Mouse (Mus musculus) c-Kit-positive CD71-negative TER-119-negative erythroid progenitor cells, embryonic 14.5 days (primary cell): ENCODE results near the gene Lgals2.

Experiments used
- DNase-seq: peaks from one replicate; pipeline ENCODE4 v3.0.0-alpha.2; 2013; ENCODE audit warnings: low read depth

The Lgals2 gene

DNA sequence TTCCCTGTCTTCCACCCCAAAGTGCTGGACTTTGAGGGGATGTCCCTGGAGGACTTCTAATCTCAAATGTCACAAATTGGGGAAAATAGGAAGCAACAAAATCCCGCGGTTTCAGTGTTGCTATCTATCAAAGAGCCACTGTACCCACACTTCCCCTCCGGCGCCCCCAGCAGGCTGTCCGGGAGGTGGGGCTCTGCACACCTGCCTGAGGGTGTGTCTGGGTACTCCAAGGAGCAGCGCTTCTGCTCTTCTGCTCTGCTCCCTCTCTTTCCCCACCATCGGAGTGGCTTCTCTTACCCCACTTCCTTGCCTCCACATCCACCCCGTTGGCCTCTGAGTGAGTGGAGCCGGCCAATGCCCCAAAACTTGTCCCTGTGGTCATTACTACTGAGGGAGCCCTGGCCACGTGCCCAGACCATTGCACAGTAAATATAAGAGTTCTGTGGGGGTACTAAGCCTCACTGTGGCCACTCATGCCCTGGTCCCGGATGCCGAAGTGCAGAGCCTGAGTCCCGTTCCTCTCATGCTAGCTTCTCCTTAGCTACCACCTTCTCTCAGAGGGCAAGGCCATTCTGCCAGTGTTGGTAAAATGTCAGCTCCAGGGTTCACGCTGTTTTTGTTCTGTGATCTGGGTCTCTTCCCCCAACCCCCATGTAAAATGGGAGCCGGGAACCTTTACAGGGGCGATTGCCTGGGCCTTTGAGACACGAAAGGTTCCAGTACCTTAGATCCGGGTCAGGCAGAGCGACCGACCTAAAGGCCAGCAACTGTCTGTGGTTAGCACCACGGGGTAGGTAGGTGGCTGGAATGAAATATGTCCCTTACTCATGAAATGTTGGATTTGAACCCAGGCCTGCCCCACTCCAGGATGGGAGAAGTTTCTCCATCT is 11.5 kb downstream of the Lgals2 start:
- no peak for DNase-seq

DNA sequence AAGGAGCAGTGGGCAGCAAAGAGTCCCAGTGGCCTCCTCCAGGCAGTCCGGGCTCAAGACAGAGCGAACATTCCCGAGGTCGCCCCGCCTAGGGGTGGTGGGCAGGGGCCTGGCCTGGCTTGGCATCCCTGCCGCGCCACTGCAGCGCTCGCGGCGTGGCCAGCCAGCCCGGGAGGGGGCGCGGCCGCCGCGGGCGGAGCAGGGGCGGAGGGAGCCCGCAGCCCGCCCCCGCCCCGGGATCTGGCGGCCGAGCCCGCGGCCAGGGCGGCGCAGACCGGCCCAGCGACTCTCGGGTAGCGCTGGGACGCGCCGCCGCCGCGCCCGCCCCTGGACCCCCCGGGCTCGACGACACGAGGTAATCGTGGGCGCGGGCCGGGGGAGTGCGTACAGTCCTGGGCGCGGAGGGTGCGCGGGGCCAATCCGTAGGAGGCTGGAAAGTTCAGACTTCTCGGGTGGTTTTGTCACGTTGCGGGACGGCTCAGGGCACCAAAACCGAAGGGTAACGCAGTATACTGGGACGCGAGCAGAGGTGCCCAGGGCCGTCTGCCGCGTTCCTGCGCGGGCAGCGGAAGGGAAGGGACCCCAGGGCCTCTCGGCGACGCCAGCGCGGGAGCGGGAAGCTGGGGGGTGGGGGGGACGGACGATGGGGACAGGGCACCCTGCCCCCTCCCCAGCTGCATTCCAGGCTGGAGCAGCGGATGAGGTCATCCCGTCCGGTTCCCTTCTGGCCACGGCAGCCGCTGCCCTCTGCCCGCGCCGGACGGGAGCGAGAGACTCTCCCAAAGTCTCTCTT is 12.8 kb downstream of the Lgals2 start, which contains the start of gene Cdc42ep1:
Gene Cdc42ep1, plus strand, starts transcription at position 254 of the 793 bp plus-strand sequence.
- DNase-seq = no peak

DNA sequence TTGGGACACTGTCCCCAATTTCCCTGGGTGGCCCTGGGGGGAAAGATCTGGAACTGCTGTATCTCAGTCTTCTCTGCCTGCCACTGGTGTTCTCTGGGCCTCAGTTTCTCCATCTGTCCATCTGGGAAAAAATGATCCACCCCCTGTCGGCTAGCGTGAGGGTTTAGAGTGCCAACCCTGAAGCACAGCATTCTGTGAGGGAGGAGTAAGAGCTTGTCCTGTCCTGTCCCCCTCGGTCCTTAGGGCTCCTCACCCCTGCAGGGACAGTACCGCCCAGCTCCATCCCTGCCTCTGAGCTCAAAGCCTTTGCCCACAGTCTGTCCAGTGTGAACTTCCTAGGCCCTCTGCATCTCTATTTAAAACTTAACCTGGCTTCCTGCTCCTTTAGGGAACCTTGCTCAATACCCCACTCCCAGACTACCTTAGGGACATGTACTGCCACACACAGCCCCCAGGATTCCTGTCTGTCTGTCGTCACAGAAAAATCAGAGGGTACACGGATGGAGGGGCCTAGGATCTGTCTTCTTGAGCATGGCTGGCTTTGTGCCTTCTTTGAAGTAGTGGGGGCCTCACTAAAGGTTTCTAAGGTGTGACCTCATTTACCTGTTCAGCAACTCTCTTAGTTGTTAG is 14.1 kb downstream of the Lgals2 start:
- no peak for DNase-seq

DNA sequence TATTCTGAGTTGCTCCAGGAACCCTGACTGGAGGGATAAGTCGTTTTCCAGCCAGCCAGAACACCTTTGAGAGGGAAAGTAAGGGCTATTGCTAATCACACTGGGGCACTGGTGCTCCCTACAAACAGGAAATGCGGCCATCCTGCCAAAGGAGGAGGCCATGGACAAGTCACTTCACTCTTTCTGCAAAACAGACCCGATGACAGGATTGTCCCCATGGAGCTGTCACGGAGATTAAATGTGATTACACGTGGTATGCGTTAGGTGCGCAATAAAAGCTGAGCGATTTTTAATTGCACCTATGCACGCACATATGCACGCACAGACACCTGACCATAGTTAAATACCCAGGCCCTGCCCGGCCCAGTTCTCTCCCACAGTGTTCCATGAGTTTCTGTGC is 14.6 kb downstream of the Lgals2 start:
- no peak for DNase-seq

DNA sequence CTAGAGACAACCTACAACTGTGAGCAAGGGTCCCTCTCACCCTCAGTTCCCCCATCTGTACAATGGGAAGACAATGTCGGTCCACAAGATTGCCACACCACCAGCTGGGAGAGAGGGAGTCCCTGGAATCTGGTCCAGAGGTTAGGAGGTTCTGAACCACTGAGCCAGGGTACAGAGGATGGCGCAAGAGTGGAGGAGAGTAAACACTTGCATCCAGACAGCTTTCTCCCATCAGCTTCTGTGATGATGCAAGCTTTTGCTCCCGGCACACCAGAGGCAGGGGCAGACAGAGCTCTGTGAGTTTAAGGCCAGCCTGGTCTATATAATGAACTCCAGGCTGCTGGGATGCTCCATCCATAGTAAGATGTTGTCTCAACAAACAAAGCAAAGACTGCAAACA is 15.1 kb downstream of the Lgals2 start:
- no peak for DNase-seq

DNA sequence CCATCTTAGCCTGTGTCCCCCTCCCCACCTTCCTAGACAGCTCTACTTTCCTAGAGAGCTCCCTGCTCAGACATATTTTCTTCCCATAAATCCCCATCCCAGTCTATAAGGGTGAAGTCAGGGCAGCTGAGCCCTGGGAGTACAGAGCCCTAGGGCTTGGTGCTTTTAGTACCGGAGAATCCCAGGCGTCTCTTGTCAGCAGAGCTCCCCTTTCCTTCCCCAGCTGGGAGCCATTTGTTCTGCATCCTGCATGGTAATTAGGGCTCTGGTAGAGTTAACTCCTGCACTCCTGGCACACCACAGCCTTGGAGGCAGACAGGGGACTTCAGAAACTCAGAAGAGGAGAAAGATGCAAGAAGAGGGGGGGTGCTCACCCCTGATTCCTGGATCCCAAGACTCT is 15.6 kb downstream of the Lgals2 start:
- no peak for DNase-seq

DNA sequence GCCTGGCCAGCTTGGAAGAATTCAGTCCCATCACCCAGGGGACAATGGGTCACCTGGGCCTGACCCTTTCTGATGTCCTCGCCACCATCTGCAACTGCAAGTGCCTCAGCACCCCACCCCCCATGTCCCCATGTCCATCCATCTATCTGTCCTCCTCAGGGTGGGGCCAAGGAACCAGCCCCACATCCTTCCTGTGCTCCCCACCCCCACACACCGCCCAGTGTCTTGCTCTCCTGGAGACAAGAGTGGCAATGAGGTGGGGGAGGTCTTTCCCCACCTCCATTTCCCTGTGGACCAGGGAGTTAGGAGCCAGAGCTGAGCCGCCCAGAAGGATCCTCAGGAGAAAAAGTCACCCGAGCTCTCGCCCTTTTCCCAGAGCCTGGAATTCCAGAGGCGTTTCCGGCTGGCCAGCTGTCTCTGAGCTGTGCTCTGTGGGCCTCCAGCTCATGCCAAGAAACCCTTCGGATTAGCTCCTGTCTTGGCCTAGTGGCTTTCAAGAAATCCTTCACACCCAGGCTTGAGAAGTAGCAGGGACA is 19.2 kb downstream of the Lgals2 start:
- no peak for DNase-seq

DNA sequence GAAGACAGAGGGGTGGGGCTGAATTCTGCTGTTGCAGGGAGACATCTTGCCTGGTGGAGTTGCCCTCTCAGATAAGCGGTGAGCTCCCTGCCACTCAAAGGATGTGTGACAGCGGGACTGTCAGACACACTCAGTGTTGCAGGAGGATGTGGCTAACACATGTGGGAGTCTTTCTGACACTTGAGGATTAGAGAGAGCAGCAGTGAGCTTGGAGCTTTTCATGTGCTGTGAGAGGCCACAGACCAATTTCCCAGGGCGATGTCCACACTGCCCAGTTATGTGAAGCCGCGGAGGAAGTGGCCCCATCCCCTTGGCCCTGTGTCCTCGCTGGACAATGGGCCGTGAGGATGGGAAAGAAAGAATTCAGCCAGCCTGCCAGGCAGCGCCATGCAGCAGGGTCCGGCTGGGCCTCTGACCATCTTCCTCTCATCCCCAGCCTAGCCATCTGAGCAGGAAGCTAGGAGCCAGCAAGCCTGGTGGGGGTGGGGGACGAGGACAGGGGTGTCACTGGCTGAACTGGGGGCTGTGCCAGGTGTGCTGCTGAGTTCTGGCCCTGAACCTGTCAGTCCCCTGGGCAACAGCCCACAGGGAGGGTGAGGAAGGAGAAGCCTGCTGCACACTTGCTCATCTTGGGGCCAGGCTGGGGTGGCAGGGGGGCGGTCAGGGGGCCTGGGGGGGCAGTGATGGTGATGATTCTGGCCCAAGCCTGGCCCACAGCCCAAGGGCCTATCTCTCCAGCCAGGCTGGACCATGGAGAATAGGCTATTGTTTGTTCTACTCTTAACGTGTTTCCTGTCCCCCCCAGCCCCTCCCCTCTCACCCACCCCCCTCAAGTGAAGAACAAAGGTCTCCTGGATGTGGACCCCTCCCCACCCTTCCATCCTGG is 19.9 kb downstream of the Lgals2 start:
- DNase-seq = peak; percentile 46

DNA sequence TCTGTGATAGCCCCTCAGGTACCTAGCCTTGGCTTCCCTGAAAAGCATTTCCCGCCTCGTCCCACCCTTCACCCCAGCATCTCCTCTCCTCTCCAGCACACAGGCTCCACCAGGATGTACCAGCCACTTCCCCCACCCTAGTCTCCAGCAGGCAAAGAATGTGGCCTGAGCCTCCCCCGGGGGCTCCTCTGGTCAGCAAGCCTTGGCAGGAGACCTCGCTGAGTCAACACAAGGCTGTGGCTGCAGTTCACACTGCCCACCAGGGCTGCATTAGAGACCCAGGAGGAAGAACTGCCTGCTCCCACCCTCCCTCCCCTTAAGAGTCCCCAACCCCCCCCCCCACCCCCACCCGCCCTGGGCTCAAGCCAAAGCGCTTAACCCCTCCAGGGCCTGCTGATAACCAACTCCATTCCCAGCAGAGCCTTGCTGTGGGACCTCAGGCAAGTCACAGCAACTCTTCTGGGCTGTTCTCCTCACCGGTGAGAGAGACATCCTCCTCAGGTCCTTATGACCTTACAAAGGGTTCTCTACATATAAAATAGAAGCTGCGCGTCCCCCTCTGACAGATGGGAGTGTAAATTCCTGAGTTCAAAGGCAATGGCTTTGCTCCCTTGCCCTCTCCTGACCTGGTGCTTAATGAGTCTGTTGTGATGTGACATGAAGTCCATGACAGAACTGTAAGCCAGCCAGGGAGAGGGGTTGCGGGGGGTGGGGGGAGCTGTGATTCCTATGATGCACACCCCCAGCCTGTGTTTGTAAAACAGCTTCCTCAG is 20.9 kb downstream of the Lgals2 start:
- DNase-seq = no peak

DNA sequence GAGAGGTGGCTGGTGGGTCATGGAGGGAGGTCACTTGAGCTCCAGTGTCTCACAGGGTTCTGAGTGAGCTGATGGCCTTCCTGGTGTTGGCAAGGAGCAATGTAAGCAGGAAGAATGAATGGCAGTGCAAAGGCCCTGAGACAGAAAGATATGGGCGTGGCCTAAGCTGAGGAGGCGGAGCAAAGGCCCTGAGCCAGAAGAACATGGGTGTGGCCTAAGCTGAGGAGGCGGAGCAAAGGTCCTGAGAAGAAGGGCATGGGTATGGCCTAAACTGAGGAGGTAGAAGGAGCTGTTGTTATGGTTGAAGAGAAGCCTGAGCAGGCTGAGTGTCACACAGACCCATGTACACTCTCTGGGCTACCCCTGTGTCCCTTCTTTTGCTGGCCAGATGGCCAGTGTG is 21.7 kb downstream of the Lgals2 start:
- no peak for DNase-seq

DNA sequence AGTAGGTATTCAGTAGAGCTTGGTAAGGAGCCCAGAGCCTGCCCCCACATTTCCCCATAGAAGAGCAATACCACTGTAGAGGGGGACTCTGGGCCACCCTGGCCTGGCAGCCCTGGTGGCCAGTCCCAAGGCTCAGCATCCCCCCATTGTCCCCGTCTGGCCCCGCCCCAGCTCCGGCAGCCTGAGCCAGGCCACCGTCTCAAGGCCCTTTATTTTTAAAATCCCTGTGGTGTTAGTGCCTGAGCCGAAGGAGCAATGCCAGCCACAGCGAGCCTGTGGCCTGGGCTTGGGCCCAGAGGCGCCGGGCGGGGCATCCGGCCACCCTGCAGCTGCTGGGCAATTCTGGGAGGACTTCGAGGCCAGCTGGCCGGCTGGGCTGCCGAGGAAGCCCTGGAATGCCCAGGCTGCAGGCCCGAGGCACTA is 22.6 kb downstream of the Lgals2 start:
- no peak for DNase-seq

DNA sequence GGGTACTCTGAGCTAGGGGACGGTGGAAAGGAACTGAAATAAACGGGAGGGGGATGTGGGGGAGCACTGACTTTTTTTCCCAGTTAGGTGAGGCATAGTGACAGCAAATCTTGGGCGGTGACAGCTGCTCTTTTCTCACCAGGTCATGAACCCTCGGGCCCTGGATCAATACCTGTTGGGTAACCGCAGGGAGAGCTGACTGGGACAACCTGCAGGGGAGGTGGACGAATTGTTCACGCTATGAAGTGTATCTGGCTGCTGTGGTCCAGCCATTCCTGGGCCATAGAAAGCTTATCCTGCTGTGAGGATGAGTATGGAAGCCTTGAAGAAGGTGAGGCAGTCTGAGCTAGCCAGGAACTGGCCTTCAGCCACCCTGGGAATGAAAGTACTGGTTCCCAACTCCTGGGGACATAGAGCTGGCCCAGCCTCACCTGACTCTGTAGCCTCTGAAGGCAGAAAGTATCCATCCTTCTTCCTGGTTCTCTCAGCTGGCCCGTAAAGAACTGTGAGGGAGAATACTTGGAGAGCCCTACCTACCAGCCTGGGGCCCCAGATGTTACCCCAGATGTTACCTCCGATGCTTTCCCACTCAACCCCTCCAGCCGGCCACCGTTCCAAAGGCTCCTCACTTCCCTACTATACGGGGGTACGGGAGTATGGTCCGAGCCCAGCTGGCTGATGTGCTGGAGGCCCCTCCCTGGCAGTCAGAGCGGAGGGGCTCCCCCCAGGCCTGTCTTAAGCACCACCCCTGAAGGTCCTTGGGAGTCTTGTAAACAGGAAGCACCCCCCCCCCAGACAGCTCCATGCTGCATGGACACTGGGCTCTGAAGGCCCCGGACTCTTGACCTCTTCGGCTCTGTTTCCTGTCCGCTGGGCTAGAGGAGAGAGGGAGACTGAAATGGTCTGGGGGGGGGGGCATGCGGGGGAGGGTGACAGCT is 23.3 kb downstream of the Lgals2 start:
- DNase-seq = no peak

DNA sequence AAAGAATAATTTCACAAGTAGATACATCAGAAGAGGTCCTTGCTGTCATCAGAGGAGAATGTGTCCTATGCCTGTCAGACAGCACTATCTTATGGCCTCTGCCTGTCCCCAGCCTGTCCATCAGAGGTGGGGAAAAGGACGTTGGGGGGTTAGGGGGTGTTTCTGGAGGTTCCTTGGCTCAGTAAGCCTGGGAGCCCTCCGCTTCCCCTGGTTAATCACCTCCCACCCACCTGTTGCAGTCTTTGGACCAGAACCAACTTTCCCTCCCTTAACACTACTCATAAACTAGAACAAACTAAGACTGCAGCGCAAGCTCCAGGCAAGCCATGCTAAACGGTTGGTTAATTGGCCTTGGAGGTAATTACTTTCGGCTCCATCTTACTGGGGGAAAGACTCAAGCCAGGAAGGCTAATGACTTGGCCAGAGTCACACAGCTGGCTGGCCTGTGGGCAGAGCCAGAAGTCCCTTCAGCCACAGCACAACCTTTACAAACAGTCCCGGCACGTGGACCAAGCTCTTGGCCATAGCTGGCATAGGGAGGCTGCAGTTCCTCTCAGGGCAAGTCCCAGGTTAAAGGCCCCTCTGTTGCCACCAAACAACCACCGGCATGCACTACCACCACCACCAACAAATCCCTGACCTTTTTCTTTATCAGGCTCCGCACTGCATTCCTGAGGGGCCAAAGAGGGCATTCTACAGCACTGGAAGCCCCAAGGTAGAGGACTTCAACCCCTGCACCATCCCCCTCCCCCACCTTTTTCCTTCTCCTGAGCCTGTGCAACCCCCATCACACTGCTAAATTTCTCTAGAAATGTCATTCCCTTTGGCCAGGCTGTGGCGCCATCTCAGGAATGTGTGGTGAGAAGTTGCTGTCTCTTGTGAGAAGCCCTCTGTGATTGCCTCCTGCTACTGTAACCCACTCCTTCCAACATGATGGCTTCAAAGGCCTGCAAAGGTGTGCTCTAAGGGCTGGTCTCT is 24.3 kb downstream of the Lgals2 start:
- DNase-seq = no peak

DNA sequence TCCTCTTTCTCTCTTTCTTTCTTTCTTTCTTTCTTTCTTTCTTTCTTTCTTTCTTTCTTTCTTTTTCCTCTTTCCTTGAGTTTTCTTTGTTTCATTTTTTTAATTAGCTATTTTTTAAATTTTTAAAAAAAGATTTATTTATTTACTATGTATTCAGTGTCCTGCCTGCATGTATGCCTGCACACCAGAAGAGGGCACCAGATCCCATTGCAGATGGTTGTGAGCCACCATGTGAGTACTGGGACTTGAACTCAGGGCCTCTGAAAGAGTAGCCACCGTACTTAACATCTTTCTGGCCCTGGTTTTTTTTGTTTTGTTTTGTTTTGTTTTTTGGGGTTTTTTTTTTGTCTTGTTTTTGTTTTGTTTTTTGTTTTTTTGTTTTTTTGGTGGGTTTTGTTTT is 25.7 kb downstream of the Lgals2 start:
- DNase-seq = no peak

DNA sequence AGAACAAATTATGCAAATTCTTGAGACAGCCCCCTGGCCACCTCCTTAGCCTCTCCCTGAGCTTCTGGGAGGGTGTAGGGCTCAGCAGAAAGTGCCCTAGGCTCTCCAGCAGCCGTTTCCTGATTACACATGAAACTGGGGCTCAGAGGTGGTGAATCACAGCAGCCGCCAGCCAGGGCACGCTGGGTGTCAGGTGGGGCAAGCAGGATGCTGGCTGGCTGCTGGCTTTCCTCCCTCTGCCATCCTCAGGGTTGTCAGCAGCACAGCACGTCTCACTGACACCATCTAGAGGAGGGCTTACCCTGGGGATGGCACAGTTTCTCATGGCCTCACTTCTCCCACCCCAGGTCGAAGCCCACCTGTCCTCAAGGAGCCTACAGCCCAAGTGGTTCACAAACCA is 27.0 kb downstream of the Lgals2 start:
- no peak for DNase-seq

DNA sequence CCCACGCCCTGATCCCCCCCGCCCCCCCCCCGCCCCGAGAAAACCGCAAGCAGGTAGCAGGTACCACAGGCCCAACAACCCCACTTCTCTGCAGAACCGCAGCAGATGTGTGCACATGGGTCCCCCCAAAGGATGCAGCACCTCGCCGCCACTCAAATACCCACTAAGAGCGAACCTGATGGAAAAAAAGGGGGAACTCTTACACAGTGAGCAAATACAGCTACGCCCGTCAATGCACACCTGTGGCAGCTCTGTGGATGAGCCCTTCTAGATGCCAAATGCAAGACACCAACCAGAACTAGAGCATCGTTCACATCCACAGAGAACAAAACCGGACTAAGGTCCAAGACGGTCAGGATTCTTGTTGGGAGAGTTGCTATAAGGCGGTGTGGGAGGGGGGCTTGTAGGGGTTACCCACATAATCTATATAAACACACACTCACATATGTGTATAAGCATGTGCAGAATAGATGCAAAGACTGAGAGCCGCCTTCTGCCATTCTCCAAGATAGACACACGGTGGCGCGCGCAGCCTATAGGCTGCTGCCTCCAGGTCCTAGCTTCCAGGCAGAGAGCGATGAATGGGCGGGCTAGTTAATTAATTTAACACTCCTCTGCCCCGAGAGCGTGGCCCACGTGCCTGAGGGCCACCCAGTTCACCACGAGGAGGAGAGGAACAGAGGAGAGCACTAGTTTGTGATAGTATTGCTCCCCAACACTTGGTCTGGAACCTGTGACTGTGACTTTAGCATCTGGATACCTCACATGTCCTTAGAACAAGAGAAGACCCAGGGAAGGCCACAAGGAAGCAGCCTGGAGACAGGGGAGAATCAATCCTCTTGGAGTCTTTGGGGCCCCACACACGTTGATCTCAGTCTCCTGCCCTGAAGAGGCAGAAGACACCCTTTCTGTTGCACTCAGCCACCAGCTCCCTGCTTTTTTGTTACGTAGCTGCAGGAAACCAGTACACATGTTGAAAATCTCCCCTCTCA is 28.8 kb downstream of the Lgals2 start:
- DNase-seq = peak; percentile 53

DNA sequence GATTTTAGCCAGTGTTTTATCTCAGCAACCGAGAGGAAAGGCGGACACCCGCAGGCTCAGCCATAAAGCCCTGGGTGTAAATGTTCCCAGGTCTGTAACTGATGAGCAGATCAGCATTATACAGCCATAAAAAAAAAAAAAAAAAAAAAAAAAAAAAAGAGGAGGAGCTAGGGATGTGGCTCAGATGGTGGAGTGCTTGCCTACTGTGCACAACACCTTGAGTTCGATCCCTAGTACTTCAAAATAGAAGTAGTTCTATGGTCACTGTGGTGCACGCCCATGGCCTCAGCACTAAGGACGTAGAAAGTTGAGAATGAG is 39.3 kb downstream of the Lgals2 start:
- DNase-seq = no peak
